Mouse (Mus musculus) MEL (cell line): ENCODE measurements around the gene Noxa1.

Experiments used
- CHD1 ChIP-seq: IDR thresholded peaks from 2 replicates; pipeline ENCODE4 v1.6.1; 2012; ENCODE audit warnings: low read depth, mild to moderate bottlenecking, inconsistent platforms, low read length, improper control_type of control experiment
- CHD2 ChIP-seq: IDR thresholded peaks from 2 replicates; pipeline ENCODE4 v1.6.1; 2011; ENCODE audit warnings: low read length, improper control_type of control experiment
- CTCF ChIP-seq, 3 experiments: IDR thresholded peaks in 2 of 3; conservative IDR thresholded peaks in 1 of 3; 2 replicates each; pipeline ENCODE4 v1.5.1; 2011 to 2012; ENCODE audit warnings: low read length in 3 of 3, low read depth in 2 of 3, mild to moderate bottlenecking in 2 of 3, improper control_type of control experiment in 1 of 3, inconsistent platforms in 1 of 3, mixed read lengths in 1 of 3, moderate library complexity in 1 of 3; ENCODE audit not compliant: control insufficient read depth in 1 of 3, insufficient read depth in 1 of 3, poor library complexity in 1 of 3, severe bottlenecking in 1 of 3
- E2F4 ChIP-seq: IDR thresholded peaks from 2 replicates; pipeline ENCODE4 v1.6.1; 2011; ENCODE audit warnings: low read depth, low read length, improper control_type of control experiment, borderline replicate concordance
- EP300 ChIP-seq, 2 experiments: IDR thresholded peaks; 2 replicates each; pipeline ENCODE4 v1.6.1; 2011; ENCODE audit warnings: improper control_type of control experiment in 2 of 2, low read length in 2 of 2, low read depth in 1 of 2, mild to moderate bottlenecking in 1 of 2
- ETS1 ChIP-seq: IDR thresholded peaks from 2 replicates; pipeline ENCODE4 v1.6.1; 2012; ENCODE audit warnings: low read depth, mild to moderate bottlenecking, inconsistent platforms, low read length, improper control_type of control experiment, moderate library complexity
- MAX ChIP-seq: IDR thresholded peaks from 2 replicates; pipeline ENCODE4 v1.6.1; 2011; ENCODE audit warnings: low read length, improper control_type of control experiment
- POLR2A ChIP-seq, 2 experiments: IDR thresholded peaks; 2 replicates each; pipeline ENCODE4 v1.6.1; 2011 to 2012; ENCODE audit warnings: low read length in 2 of 2, mild to moderate bottlenecking in 2 of 2, control low read depth in 1 of 2, improper control_type of control experiment in 1 of 2, low read depth in 1 of 2, moderate library complexity in 1 of 2; ENCODE audit not compliant: control insufficient read depth in 1 of 2, insufficient read depth in 1 of 2, poor library complexity in 1 of 2
- POLR2AphosphoS2 ChIP-seq: IDR thresholded peaks from 2 replicates; pipeline ENCODE4 v1.6.1; 2011; ENCODE audit warnings: low read length, improper control_type of control experiment
- POLR2AphosphoS5 ChIP-seq: IDR thresholded peaks from 2 replicates; pipeline ENCODE4 v1.6.1; 2012; ENCODE audit warnings: low read depth, borderline replicate concordance, mild to moderate bottlenecking, inconsistent platforms, low read length, moderate library complexity, mixed read lengths
- TBP ChIP-seq: IDR thresholded peaks from 2 replicates; pipeline ENCODE4 v1.8.0; 2011; ENCODE audit warnings: low read depth, low read length, improper control_type of control experiment
- USF2 ChIP-seq, 2 experiments: IDR thresholded peaks; 2 replicates each; pipeline ENCODE4 v1.6.1; 2011 to 2012; ENCODE audit warnings: improper control_type of control experiment in 2 of 2, low read length in 2 of 2, borderline replicate concordance in 1 of 2, inconsistent platforms in 1 of 2, low read depth in 1 of 2, mild to moderate bottlenecking in 1 of 2; ENCODE audit not compliant: insufficient read depth in 1 of 2
- ZNF384 ChIP-seq: IDR thresholded peaks from 2 replicates; pipeline ENCODE4 v1.6.1; 2012; ENCODE audit warnings: low read depth, mild to moderate bottlenecking, inconsistent platforms, low read length, improper control_type of control experiment

- TF ChIP-seq TBP (no peak), POLR2AphosphoS5 (no peak), CTCF (IDR thresholded peaks at IDR 0.05 in 2 of 3, conservative IDR thresholded peaks at IDR 0.05 in 1 of 3; ENCODE audit: control insufficient read depth in 1 of 3, insufficient read depth in 1 of 3, low read depth in 2 of 3, low read length in 3 of 3, poor library complexity in 1 of 3, severe bottlenecking in 1 of 3) (no peak), CHD2 (no peak), POLR2A (IDR thresholded peaks at IDR 0.05; ENCODE audit: control insufficient read depth in 1 of 2, insufficient read depth in 1 of 2, low read depth in 1 of 2, low read length in 2 of 2, poor library complexity in 1 of 2) (no peak), ETS1 (no peak), POLR2AphosphoS2 (no peak), USF2 (IDR thresholded peaks at IDR 0.05; ENCODE audit: borderline replicate concordance in 1 of 2, insufficient read depth in 1 of 2, low read depth in 1 of 2, low read length in 2 of 2) (no peak), ZNF384 (no peak), CHD1 (no peak), MAX (no peak), E2F4 (no peak), EP300 (IDR thresholded peaks at IDR 0.05; ENCODE audit: low read depth in 1 of 2, low read length in 2 of 2) (no peak)
Measured at GRCm38 (mm10) chr2:25122666-25123065, 27.7 kb upstream of the Noxa1 start.
